Mouse (Mus musculus): ENCODE measurements around the gene Cacng7. TPM values are rescaled to one million over a fixed set of nuclear protein-coding genes. Genes with fewer than 3 reads are reported as not detected.
A peak's percentile ranks its signal among the peaks of the same experiment; 100 is the strongest.
"Not testable (repeated sequence)": the region's sequence is repeated elsewhere in the genome, so short reads cannot be mapped to it uniquely, and the experiment has no call there.

Gene Cacng7
- polyA plus RNA-seq, 1 experiment from 2014 or later = 2.9 TPM

GRCm38 (mm10) chr7:3291197-3291596 is 41.6 kb upstream of the Cacng7 start:
- peak overlapping the region; percentile 22; the same call in 1 of the 2 replicates for H3K9ac ChIP-seq (ENCODE audit: low read length)
- peak; percentile 42; the same call in 1 of the 2 replicates for ATAC-seq (ENCODE audit: insufficient read depth, low FRiP score, low TSS enrichment)

GRCm38 (mm10) chr7:3291764-3292163 is 41.0 kb upstream of the Cacng7 start:
- Histone ChIP-seq H3K27me3 (ENCODE audit: control insufficient read depth, insufficient read depth, low read length) (no peaks in the 10 kb centered on the region), H3K9me3 (ENCODE audit: control insufficient read depth, low read length) (no peaks in the 10 kb centered on the region), H3K4me1 (ENCODE audit: control insufficient read depth, insufficient read depth, low read length) (0 out of 2 replicates have a peak, but pooled peaks cover 7% of the 10 kb centered on the region), H3K4me2 (ENCODE audit: low read depth) (peak overlapping the region; percentile 63), H3K4me3 (ENCODE audit: low read depth, low read length) (no peak overlapping the region), H3K9ac (ENCODE audit: low read length) (no peak overlapping the region), H3K36me3 (ENCODE audit: control insufficient read depth, insufficient read depth, low read length) (no peaks in the 10 kb centered on the region), H3K27ac (ENCODE audit: low read depth, low read length) (no peak overlapping the region)
- DNase-seq (ENCODE audit: low spot score) (no peak), ATAC-seq (ENCODE audit: insufficient read depth, low FRiP score, low TSS enrichment) (no peak)
- 75% methylated on average over 3 of the region's 3 CpGs for WGBS

More at GRCm38 (mm10) chr7:3291197-3291596, 41.6 kb upstream of the Cacng7 start:
- no peaks in the 10 kb centered on the region for H3K36me3 ChIP-seq (ENCODE audit: control insufficient read depth, insufficient read depth, low read length)
- WGBS = 19% methylated on average over 6 of the region's 6 CpGs
- H3K9me3 ChIP-seq (ENCODE audit: control insufficient read depth, low read length) = no peaks in the 10 kb centered on the region
- H3K4me2 ChIP-seq (ENCODE audit: low read depth) = peak overlapping the region; percentile 63
- 0 out of 2 replicates have a peak, but pooled peaks cover 7% of the 10 kb centered on the region for H3K4me1 ChIP-seq (ENCODE audit: control insufficient read depth, insufficient read depth, low read length)
- H3K27ac ChIP-seq (ENCODE audit: low read depth, low read length) = no peak overlapping the region
- H3K27me3 ChIP-seq (ENCODE audit: control insufficient read depth, insufficient read depth, low read length) = no peaks in the 10 kb centered on the region
- peak; percentile 27 for DNase-seq (ENCODE audit: low spot score)
- peak overlapping the region; percentile 40 for H3K4me3 ChIP-seq (ENCODE audit: low read depth, low read length)

GRCm38 (mm10) chr7:3292271-3292670 is 40.5 kb upstream of the Cacng7 start:
- H3K27ac ChIP-seq (ENCODE audit: low read depth, low read length); ATAC-seq (ENCODE audit: insufficient read depth, low FRiP score, low TSS enrichment); H3K36me3 ChIP-seq (ENCODE audit: control insufficient read depth, insufficient read depth, low read length); H3K27me3 ChIP-seq (ENCODE audit: control insufficient read depth, insufficient read depth, low read length); H3K9ac ChIP-seq (ENCODE audit: low read length); DNase-seq (ENCODE audit: low spot score); H3K9me3 ChIP-seq (ENCODE audit: control insufficient read depth, low read length); H3K4me3 ChIP-seq (ENCODE audit: low read depth, low read length); H3K4me1 ChIP-seq (ENCODE audit: control insufficient read depth, insufficient read depth, low read length): not testable (repeated sequence)
- 76% methylated on average over 11 of the region's 12 CpGs for WGBS
- H3K4me2 ChIP-seq (ENCODE audit: low read depth) = peak overlapping the region; percentile 63; the same call in 1 of the 2 replicates

GRCm38 (mm10) chr7:3292791-3293190 is 40.0 kb upstream of the Cacng7 start:
- peak; percentile 63 for DNase-seq (ENCODE audit: low spot score)
- peak overlapping the region; percentile 19 for H3K4me3 ChIP-seq (ENCODE audit: low read depth, low read length)
- H3K27me3 ChIP-seq (ENCODE audit: control insufficient read depth, insufficient read depth, low read length) = no peaks in the 10 kb centered on the region
- H3K36me3 ChIP-seq (ENCODE audit: control insufficient read depth, insufficient read depth, low read length) = peaks cover 3% of the 10 kb centered on the region; the same call in 1 of the 2 replicates
- 0 out of 2 replicates have a peak, but pooled peaks cover 7% of the 10 kb centered on the region for H3K4me1 ChIP-seq (ENCODE audit: control insufficient read depth, insufficient read depth, low read length)
- no peaks in the 10 kb centered on the region for H3K9me3 ChIP-seq (ENCODE audit: control insufficient read depth, low read length)
- peak overlapping the region; percentile 20 for H3K4me2 ChIP-seq (ENCODE audit: low read depth)
- WGBS = under 1% methylated on average over 14 of the region's 14 CpGs
- H3K9ac ChIP-seq (ENCODE audit: low read length) = peak overlapping the region; percentile 16
- no peak overlapping the region for H3K27ac ChIP-seq (ENCODE audit: low read depth, low read length)
- no peak for ATAC-seq (ENCODE audit: insufficient read depth, low FRiP score, low TSS enrichment)

GRCm38 (mm10) chr7:3294794-3295193 is 38.0 kb upstream of the Cacng7 start:
- ATAC-seq (ENCODE audit: insufficient read depth, low FRiP score, low TSS enrichment) = no peak
- Histone ChIP-seq H3K27ac (ENCODE audit: low read depth, low read length) (no peak overlapping the region), H3K27me3 (ENCODE audit: control insufficient read depth, insufficient read depth, low read length) (no peaks in the 10 kb centered on the region), H3K4me1 (ENCODE audit: control insufficient read depth, insufficient read depth, low read length) (0 out of 2 replicates have a peak, but pooled peaks cover 3% of the 10 kb centered on the region), H3K9me3 (ENCODE audit: control insufficient read depth, low read length) (no peaks in the 10 kb centered on the region), H3K4me2 (ENCODE audit: low read depth) (no peak overlapping the region), H3K4me3 (ENCODE audit: low read depth, low read length) (no peak overlapping the region), H3K9ac (ENCODE audit: low read length) (no peak overlapping the region), H3K36me3 (ENCODE audit: control insufficient read depth, insufficient read depth, low read length) (peaks cover 3% of the 10 kb centered on the region; the same call in 1 of the 2 replicates)
- 95% methylated on average over 1 of the region's 1 CpGs for WGBS
- DNase-seq (ENCODE audit: low spot score) = no peak

GRCm38 (mm10) chr7:3295321-3296110 is 37.2 kb upstream of the Cacng7 start:
- Histone ChIP-seq H3K36me3 (ENCODE audit: control insufficient read depth, insufficient read depth, low read length) (peaks cover 3% of the 10 kb centered on the region; the same call in 1 of the 2 replicates), H3K27ac (ENCODE audit: low read depth, low read length) (no peak overlapping the region), H3K4me3 (ENCODE audit: low read depth, low read length) (no peak overlapping the region), H3K27me3 (ENCODE audit: control insufficient read depth, insufficient read depth, low read length) (no peaks in the 10 kb centered on the region), H3K9ac (ENCODE audit: low read length) (no peak overlapping the region), H3K4me2 (ENCODE audit: low read depth) (no peak overlapping the region), H3K9me3 (ENCODE audit: control insufficient read depth, low read length) (no peaks in the 10 kb centered on the region), H3K4me1 (ENCODE audit: control insufficient read depth, insufficient read depth, low read length) (0 out of 2 replicates have a peak, but pooled peaks cover 2% of the 10 kb centered on the region)
- no peak for ATAC-seq (ENCODE audit: insufficient read depth, low FRiP score, low TSS enrichment)
- DNase-seq (ENCODE audit: low spot score) = no peak
- 91% methylated on average over 5 of the region's 5 CpGs for WGBS

GRCm38 (mm10) chr7:3296711-3297110 is 36.0 kb upstream of the Cacng7 start:
- H3K4me2 ChIP-seq (ENCODE audit: low read depth) = no peak overlapping the region
- H3K4me3 ChIP-seq (ENCODE audit: low read depth, low read length) = no peak overlapping the region
- no peak for DNase-seq (ENCODE audit: low spot score)
- no peak overlapping the region for H3K27ac ChIP-seq (ENCODE audit: low read depth, low read length)
- no peaks in the 10 kb centered on the region; the same call in 1 of the 2 replicates for H3K4me1 ChIP-seq (ENCODE audit: control insufficient read depth, insufficient read depth, low read length)
- H3K9me3 ChIP-seq (ENCODE audit: control insufficient read depth, low read length) = no peaks in the 10 kb centered on the region
- 96% methylated on average over 16 of the region's 16 CpGs for WGBS
- H3K36me3 ChIP-seq (ENCODE audit: control insufficient read depth, insufficient read depth, low read length) = peaks cover 3% of the 10 kb centered on the region; the same call in 1 of the 2 replicates
- peaks cover 7% of the 10 kb centered on the region for H3K27me3 ChIP-seq (ENCODE audit: control insufficient read depth, insufficient read depth, low read length)
- no peak for ATAC-seq (ENCODE audit: insufficient read depth, low FRiP score, low TSS enrichment)
- H3K9ac ChIP-seq (ENCODE audit: low read length) = no peak overlapping the region

DNA sequence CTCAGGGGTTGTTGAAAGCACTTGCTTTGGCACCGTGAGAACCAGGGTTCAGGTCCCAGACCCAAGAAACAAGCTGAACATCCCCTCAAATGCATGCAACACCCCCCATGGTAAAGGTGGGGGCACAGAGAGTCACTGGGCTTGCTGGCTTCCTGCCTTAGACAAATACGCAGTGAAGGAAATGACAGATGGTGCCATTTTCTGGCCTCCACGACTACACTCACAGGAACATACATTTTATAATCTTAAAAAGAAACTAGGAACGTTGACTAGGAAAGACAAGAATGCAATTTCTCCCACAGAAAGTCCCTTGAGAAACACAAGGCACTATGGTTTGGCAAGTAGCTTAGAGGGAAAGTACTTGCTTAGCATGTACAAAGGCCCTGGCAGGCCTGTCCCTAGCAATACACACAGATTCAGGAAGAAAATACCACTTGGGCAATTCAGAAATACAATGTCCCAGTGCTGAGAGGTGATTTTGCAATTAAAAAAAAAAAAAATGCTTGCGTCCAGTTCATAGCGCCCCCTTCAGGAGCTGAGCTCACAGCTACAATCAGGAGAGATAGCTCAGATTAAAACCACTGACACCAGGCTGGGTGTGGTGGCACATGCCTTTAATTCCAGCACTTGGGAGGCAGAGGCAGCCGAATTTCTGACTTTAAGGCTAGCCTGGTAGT is 32.7 kb upstream of the Cacng7 start:
- Histone ChIP-seq H3K4me2 (ENCODE audit: low read depth) (no peak overlapping the region), H3K4me3 (ENCODE audit: low read depth, low read length) (no peak overlapping the region), H3K36me3 (ENCODE audit: control insufficient read depth, insufficient read depth, low read length) (peaks cover 3% of the 10 kb centered on the region; the same call in 1 of the 2 replicates), H3K27me3 (ENCODE audit: control insufficient read depth, insufficient read depth, low read length) (peaks cover 22% of the 10 kb centered on the region), H3K27ac (ENCODE audit: low read depth, low read length) (no peak overlapping the region), H3K9ac (ENCODE audit: low read length) (no peak overlapping the region), H3K9me3 (ENCODE audit: control insufficient read depth, low read length) (no peaks in the 10 kb centered on the region), H3K4me1 (ENCODE audit: control insufficient read depth, insufficient read depth, low read length) (peaks cover 15% of the 10 kb centered on the region)
- 60% methylated on average over 7 of the region's 7 CpGs for WGBS
- ATAC-seq (ENCODE audit: insufficient read depth, low FRiP score, low TSS enrichment) = no peak
- no peak for DNase-seq (ENCODE audit: low spot score)
